Mouse (Mus musculus): ENCODE results near the gene Tnni2. TPM values are rescaled to one million over a fixed set of nuclear protein-coding genes. Genes with fewer than 3 reads are reported as not detected.

The Tnni2 gene
- polyA plus RNA-seq, 1 experiment from 2014 or later = 1.8 TPM

- Histone ChIP-seq H3K36me3 (no peaks in the 10 kb centered on the region), H3K4me2 (no peak overlapping the region), H3K9me3 (no peaks in the 10 kb centered on the region), H3K9ac (no peak overlapping the region), H3K27ac (no peak overlapping the region), H3K4me3 (no peak overlapping the region), H3K27me3 (no peaks in the 10 kb centered on the region), H3K4me1 (replicated peaks) (peaks cover 36% of the 10 kb centered on the region)
- ATAC-seq (ENCODE audit: low FRiP score) = no peak
These were observed 37.7 kb downstream of the Tnni2 start for GRCm38 (mm10) chr7:142479307-142479706.

- no peaks in the 10 kb centered on the region for H3K27me3 ChIP-seq
- no peaks in the 10 kb centered on the region for H3K36me3 ChIP-seq
- WGBS = 98% methylated on average over 3 of the region's 3 CpGs
- no peak overlapping the region for H3K9ac ChIP-seq
- H3K27ac ChIP-seq = no peak overlapping the region
- no peak for ATAC-seq (ENCODE audit: low FRiP score)
- no peak overlapping the region for H3K4me2 ChIP-seq
- H3K4me3 ChIP-seq = no peak overlapping the region
- peaks cover 34% of the 10 kb centered on the region for H3K4me1 ChIP-seq (replicated peaks)
- no peaks in the 10 kb centered on the region for H3K9me3 ChIP-seq
These were observed 38.3 kb downstream of the Tnni2 start for GRCm38 (mm10) chr7:142479886-142480285.

- Histone ChIP-seq H3K27ac (no peak overlapping the region), H3K9me3 (no peaks in the 10 kb centered on the region), H3K4me1 (replicated peaks) (peaks cover 27% of the 10 kb centered on the region), H3K4me2 (no peak overlapping the region), H3K27me3 (no peaks in the 10 kb centered on the region), H3K9ac (no peak overlapping the region), H3K4me3 (no peak overlapping the region), H3K36me3 (no peaks in the 10 kb centered on the region)
- WGBS = 97% methylated on average over 3 of the region's 3 CpGs
- ATAC-seq (ENCODE audit: low FRiP score) = no peak
These were observed 39.1 kb downstream of the Tnni2 start for GRCm38 (mm10) chr7:142480661-142481060.

GRCm38 (mm10) chr7:142481186-142481567, 39.6 kb downstream of the Tnni2 start:
- peak; percentile 28 for ATAC-seq (ENCODE audit: low FRiP score)
- no peaks in the 10 kb centered on the region for H3K9me3 ChIP-seq
- H3K27me3 ChIP-seq = no peaks in the 10 kb centered on the region
- WGBS = 13% methylated on average over 5 of the region's 5 CpGs
- H3K27ac ChIP-seq = peak overlapping the region; percentile 73
- peak overlapping the region; percentile 57 for H3K4me2 ChIP-seq
- peak overlapping the region; percentile 29 for H3K4me3 ChIP-seq
- peaks cover 27% of the 10 kb centered on the region for H3K4me1 ChIP-seq (replicated peaks)
- peak overlapping the region; percentile 71 for H3K9ac ChIP-seq
- no peaks in the 10 kb centered on the region for H3K36me3 ChIP-seq

GRCm38 (mm10) chr7:142481568-142482255, 40.1 kb downstream of the Tnni2 start:
- H3K9ac ChIP-seq = peak overlapping the region; percentile 71
- peak overlapping the region; percentile 29 for H3K4me3 ChIP-seq
- peak; percentile 62 for ATAC-seq (ENCODE audit: low FRiP score)
- no peaks in the 10 kb centered on the region for H3K9me3 ChIP-seq
- H3K4me2 ChIP-seq = peak overlapping the region; percentile 57
- peak overlapping the region; percentile 73 for H3K27ac ChIP-seq
- H3K36me3 ChIP-seq = no peaks in the 10 kb centered on the region
- H3K27me3 ChIP-seq = 0 out of 2 replicates have a peak, but pooled peaks cover 2% of the 10 kb centered on the region
- peaks cover 30% of the 10 kb centered on the region for H3K4me1 ChIP-seq (replicated peaks)
- WGBS = under 1% methylated on average over 22 of the region's 22 CpGs

- no peak for ATAC-seq (ENCODE audit: low FRiP score)
- 0 out of 2 replicates have a peak, but pooled peaks cover 3% of the 10 kb centered on the region for H3K27me3 ChIP-seq
- H3K4me2 ChIP-seq = peak overlapping the region; percentile 57
- peak overlapping the region; percentile 71 for H3K9ac ChIP-seq
- 27% methylated on average over 6 of the region's 6 CpGs for WGBS
- peak overlapping the region; percentile 73 for H3K27ac ChIP-seq
- H3K4me1 ChIP-seq (replicated peaks) = peaks cover 35% of the 10 kb centered on the region
- no peaks in the 10 kb centered on the region for H3K9me3 ChIP-seq
- no peaks in the 10 kb centered on the region for H3K36me3 ChIP-seq
- H3K4me3 ChIP-seq = no peak overlapping the region
These were observed 40.6 kb downstream of the Tnni2 start for GRCm38 (mm10) chr7:142482256-142482609.

- H3K27ac ChIP-seq = peak overlapping the region; percentile 73; the same call in 1 of the 2 replicates
- 56% methylated on average over 11 of the region's 11 CpGs for WGBS
- no peak overlapping the region for H3K4me2 ChIP-seq
These were observed 41.5 kb downstream of the Tnni2 start for GRCm38 (mm10) chr7:142483136-142483535.

GRCm38 (mm10) chr7:142484780-142485179, 43.2 kb downstream of the Tnni2 start:
- 87% methylated on average over 12 of the region's 12 CpGs for WGBS
- H3K4me3 ChIP-seq = no peak overlapping the region
- H3K36me3 ChIP-seq = no peaks in the 10 kb centered on the region
- no peak for ATAC-seq (ENCODE audit: low FRiP score)
- H3K27ac ChIP-seq = no peak overlapping the region
- no peaks in the 10 kb centered on the region for H3K9me3 ChIP-seq
- H3K9ac ChIP-seq = no peak overlapping the region
- H3K4me2 ChIP-seq = no peak overlapping the region
- H3K4me1 ChIP-seq (replicated peaks) = peaks cover 43% of the 10 kb centered on the region
- peaks cover 3% of the 10 kb centered on the region; the same call in 1 of the 2 replicates for H3K27me3 ChIP-seq

More at GRCm38 (mm10) chr7:142483136-142483535, 41.5 kb downstream of the Tnni2 start:
- no peaks in the 10 kb centered on the region for H3K9me3 ChIP-seq
- no peaks in the 10 kb centered on the region for H3K36me3 ChIP-seq
- no peak overlapping the region for H3K4me3 ChIP-seq
- no peak for ATAC-seq (ENCODE audit: low FRiP score)
- H3K9ac ChIP-seq = no peak overlapping the region
- H3K27me3 ChIP-seq = peaks cover 3% of the 10 kb centered on the region; the same call in 1 of the 2 replicates
- H3K4me1 ChIP-seq (replicated peaks) = peaks cover 43% of the 10 kb centered on the region

GRCm38 (mm10) chr7:142486751-142487162, 45.1 kb downstream of the Tnni2 start:
- Histone ChIP-seq H3K4me3 (no peak overlapping the region), H3K36me3 (no peaks in the 10 kb centered on the region), H3K4me1 (replicated peaks) (peaks cover 33% of the 10 kb centered on the region), H3K9ac (no peak overlapping the region), H3K9me3 (no peaks in the 10 kb centered on the region), H3K4me2 (no peak overlapping the region), H3K27ac (peak overlapping the region; percentile 55), H3K27me3 (peaks cover 3% of the 10 kb centered on the region; the same call in 1 of the 2 replicates)
- WGBS = 62% methylated on average over 8 of the region's 8 CpGs
- ATAC-seq (ENCODE audit: low FRiP score) = no peak

GRCm38 (mm10) chr7:142487341-142487859, 45.8 kb downstream of the Tnni2 start:
- H3K27me3 ChIP-seq = peaks cover 3% of the 10 kb centered on the region; the same call in 1 of the 2 replicates
- H3K36me3 ChIP-seq = no peaks in the 10 kb centered on the region
- H3K4me2 ChIP-seq = no peak overlapping the region
- H3K27ac ChIP-seq = peak overlapping the region; percentile 55; the same call in 1 of the 2 replicates
- H3K4me3 ChIP-seq = no peak overlapping the region
- 14% methylated on average over 9 of the region's 9 CpGs for WGBS
- no peaks in the 10 kb centered on the region for H3K9me3 ChIP-seq
- ATAC-seq (ENCODE audit: low FRiP score) = peak; percentile 62
- peaks cover 26% of the 10 kb centered on the region for H3K4me1 ChIP-seq (replicated peaks)
- H3K9ac ChIP-seq = 0 out of 2 replicates have a peak overlapping the region, but pooled peaks have one; percentile 25

- Histone ChIP-seq H3K27ac (no peak overlapping the region), H3K4me2 (no peak overlapping the region), H3K4me3 (no peak overlapping the region), H3K9me3 (no peaks in the 10 kb centered on the region), H3K4me1 (replicated peaks) (peaks cover 20% of the 10 kb centered on the region), H3K27me3 (peaks cover 3% of the 10 kb centered on the region; the same call in 1 of the 2 replicates), H3K36me3 (no peaks in the 10 kb centered on the region), H3K9ac (no peak overlapping the region)
- 68% methylated on average over 3 of the region's 3 CpGs for WGBS
- ATAC-seq (ENCODE audit: low FRiP score) = no peak
These were observed 46.4 kb downstream of the Tnni2 start for GRCm38 (mm10) chr7:142488053-142488452.

- H3K9ac ChIP-seq = no peak overlapping the region
- H3K4me3 ChIP-seq = no peak overlapping the region
- H3K9me3 ChIP-seq = no peaks in the 10 kb centered on the region
- H3K27me3 ChIP-seq = no peaks in the 10 kb centered on the region
- H3K36me3 ChIP-seq = no peaks in the 10 kb centered on the region
- no peak for ATAC-seq (ENCODE audit: low FRiP score)
- no peaks in the 10 kb centered on the region for H3K4me1 ChIP-seq (replicated peaks)
- H3K27ac ChIP-seq = no peak overlapping the region
- H3K4me2 ChIP-seq = no peak overlapping the region
- WGBS = 72% methylated on average over 8 of the region's 8 CpGs
These were observed 51.9 kb downstream of the Tnni2 start for GRCm38 (mm10) chr7:142493535-142493934.
